Mouse (Mus musculus) retina, postnatal 1 day (tissue): Measurements from ENCODE around the gene Nfkbil1.
"Not testable (repeated sequence)": the region's sequence is repeated elsewhere in the genome, so short reads cannot be mapped to it uniquely, and the experiment has no call there.

Source experiments
- DNase-seq: peaks from one replicate; pipeline ENCODE4 v3.0.0-alpha.2; 2012

Gene Nfkbil1

GRCm38 (mm10) chr17:35234903-35235302, 689 bp downstream of the Nfkbil1 start:
- DNase-seq: peak; percentile 60

- not testable (repeated sequence) for DNase-seq
Measured at GRCm38 (mm10) chr17:35234090-35234489, 1.5 kb downstream of the Nfkbil1 start.

- DNase-seq: no peak
Measured at GRCm38 (mm10) chr17:35233114-35233980, 2.2 kb downstream of the Nfkbil1 start, which contains the start of gene Atp6v1g2. TSS of gene Atp6v1g2 (plus strand) at chr17:35233660.

- DNase-seq: no peak
Measured at GRCm38 (mm10) chr17:35232659-35233058, 2.9 kb downstream of the Nfkbil1 start.

- peak; percentile 87 for DNase-seq
Measured at GRCm38 (mm10) chr17:35232043-35232442, 3.5 kb downstream of the Nfkbil1 start.

GRCm38 (mm10) chr17:35231022-35231421, 4.6 kb downstream of the Nfkbil1 start:
- no peak for DNase-seq

- no peak for DNase-seq
Measured at GRCm38 (mm10) chr17:35226561-35227046, 9.0 kb downstream of the Nfkbil1 start.

GRCm38 (mm10) chr17:35225456-35225855, 10.1 kb downstream of the Nfkbil1 start:
- DNase-seq: no peak

GRCm38 (mm10) chr17:35224641-35225040, 11.0 kb downstream of the Nfkbil1 start:
- DNase-seq: no peak

- no peak for DNase-seq
Measured at GRCm38 (mm10) chr17:35222299-35222698, 13.3 kb downstream of the Nfkbil1 start.

- no peak for DNase-seq
Measured at GRCm38 (mm10) chr17:35220156-35220952, 15.2 kb downstream of the Nfkbil1 start, which contains the start of gene Gm16181. TSS of gene Gm16181 (plus strand) at chr17:35220834.

- no peak for DNase-seq
Measured at GRCm38 (mm10) chr17:35219601-35220041, 16.0 kb downstream of the Nfkbil1 start.

- no peak for DNase-seq
Measured at GRCm38 (mm10) chr17:35218516-35219193, 16.9 kb downstream of the Nfkbil1 start.

- DNase-seq: no peak
Measured at GRCm38 (mm10) chr17:35213071-35213470, 22.5 kb downstream of the Nfkbil1 start.

GRCm38 (mm10) chr17:35210593-35210992, 25.0 kb downstream of the Nfkbil1 start:
- DNase-seq: no peak

- DNase-seq: no peak
Measured at GRCm38 (mm10) chr17:35209785-35210535, 25.6 kb downstream of the Nfkbil1 start.

GRCm38 (mm10) chr17:35205380-35205769, 30.2 kb downstream of the Nfkbil1 start:
- DNase-seq: no peak

- no peak for DNase-seq
Measured at GRCm38 (mm10) chr17:35204494-35205379, 30.9 kb downstream of the Nfkbil1 start, which contains the start of gene Lta. TSS of gene Lta (minus strand) at chr17:35205351.

- no peak for DNase-seq
Measured at GRCm38 (mm10) chr17:35202442-35202841, 33.1 kb downstream of the Nfkbil1 start.

- DNase-seq: no peak
Measured at GRCm38 (mm10) chr17:35201787-35202186, 33.8 kb downstream of the Nfkbil1 start, which contains the start of gene Tnf. TSS of gene Tnf (minus strand) at chr17:35202007.

- DNase-seq: no peak
Measured at GRCm38 (mm10) chr17:35201128-35201527, 34.5 kb downstream of the Nfkbil1 start.
